Mouse (Mus musculus) stomach, postnatal 0 days (tissue): ENCODE measurements around the gene Dnajc4. TPM values are rescaled to one million over a fixed set of nuclear protein-coding genes. Genes with fewer than 3 reads are reported as not detected.
A peak's percentile ranks its signal among the peaks of the same experiment; 100 is the strongest.

Experiments
- ATAC-seq: fragments of 200-750 bp; cut with Nextera tagmentation; 2 replicates; pipeline ENCODE4 v1.8.0; 2017; ENCODE audit not compliant: low FRiP score, low TSS enrichment
- DNase-seq: peaks from one replicate; pipeline ENCODE4 v3.0.0-alpha.2; 2016; ENCODE audit warnings: low spot score
- H3K27ac ChIP-seq: fragments of 300-500 bp; sonication (generic); replicated peaks from 2 replicates; pipeline ENCODE4 v1.5.1; 2014; ENCODE audit warnings: mild to moderate bottlenecking, control low read depth
- H3K27me3 ChIP-seq: fragments of 300-500 bp; sonication (generic); 2 replicates; pipeline ENCODE4 v1.6.1; 2014; ENCODE audit warnings: low read length; ENCODE audit not compliant: control insufficient read depth, insufficient read depth
- H3K36me3 ChIP-seq: fragments of 300-500 bp; sonication (generic); 2 replicates; pipeline ENCODE4 v1.6.1; 2014; ENCODE audit warnings: low read length, mixed read lengths; ENCODE audit not compliant: control insufficient read depth, insufficient read depth
- H3K4me1 ChIP-seq: fragments of 300-500 bp; sonication (generic); replicated peaks from 2 replicates; pipeline ENCODE4 v1.6.1; 2014; ENCODE audit warnings: antibody characterized with exemption; ENCODE audit not compliant: control insufficient read depth, insufficient read depth
- H3K4me2 ChIP-seq: fragments of 300-500 bp; sonication (generic); replicated peaks from 2 replicates; pipeline ENCODE4 v1.6.1; 2014; ENCODE audit warnings: low read depth, mild to moderate bottlenecking, control low read depth, moderate library complexity
- H3K4me3 ChIP-seq: fragments of 300-500 bp; sonication (generic); 2 replicates; pipeline ENCODE4 v1.5.1; 2014; ENCODE audit warnings: low read depth, low read length, control low read depth
- H3K9ac ChIP-seq: fragments of 300-500 bp; sonication (generic); 2 replicates; pipeline ENCODE4 v1.6.1; 2014; ENCODE audit warnings: mild to moderate bottlenecking, low read length, control low read depth, mixed read lengths
- H3K9me3 ChIP-seq: fragments of 300-500 bp; sonication (generic); 2 replicates; pipeline ENCODE4 v1.6.1; 2016; ENCODE audit warnings: low read length; ENCODE audit not compliant: control insufficient read depth
- CTCF ChIP-seq: IDR thresholded peaks from 2 replicates; pipeline ENCODE4 v1.5.1; 2016; ENCODE audit warnings: antibody characterized with exemption, low read depth, mild to moderate bottlenecking, moderate library complexity
- EP300 ChIP-seq: optimal IDR thresholded peaks from 2 replicates; pipeline ENCODE3; 2016; ENCODE audit warnings: antibody characterized with exemption
- WGBS: fragments of 180-500 bp; shearing (Covaris S2); extraction: QIAGEN DNeasy Blood & Tissue Kit; methylation state at CpG from one replicate; pipeline ENCODE4 v1.1.7; 2014; 5-methylcytosine and 5-hydroxymethylcytosine counted together
- polyA plus RNA-seq: library from polyadenylated mRNA; unstranded; fragments of >200 nt; fragmentation: Nextera tagmentation; extraction: Ambion mirVana; gene quantifications from 2 replicates; pipeline ENCODE4 v1.2.1, GENCODE M21; 2015

Dnajc4 gene
- polyA plus RNA-seq, 1 experiment from 2014 or later, result 33.0 TPM

DNA sequence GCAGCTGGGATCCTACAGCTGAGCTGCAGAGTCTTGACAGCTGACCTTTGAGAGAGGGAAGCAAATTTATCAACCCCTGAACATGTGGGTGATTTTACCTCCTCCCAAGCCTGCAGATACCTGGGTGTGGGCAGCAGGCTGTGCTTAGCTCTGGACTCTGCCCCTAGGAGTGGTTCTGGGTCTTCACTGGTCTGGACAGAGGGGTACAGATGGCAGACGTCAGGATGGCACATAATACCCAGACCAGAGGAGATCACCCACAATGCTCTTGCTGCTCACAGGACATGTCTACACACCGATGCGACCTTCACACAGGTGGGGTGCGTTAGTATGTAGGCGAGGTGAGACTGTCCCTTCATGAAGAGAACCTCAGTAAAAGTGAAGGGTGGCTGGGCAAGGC is 42.8 kb downstream of the Dnajc4 start:
- WGBS, result 79% methylated on average over 5 of the region's 5 CpGs
- H3K4me3 ChIP-seq, result no peak overlapping the region

GRCm38 (mm10) chr19:6948186-6948585 is 44.2 kb downstream of the Dnajc4 start:
- 72% methylated on average over 4 of the region's 4 CpGs for WGBS

More for the DNA sequence above, 42.8 kb downstream of the Dnajc4 start:
- H3K27me3 ChIP-seq, result no peaks in the 10 kb centered on the region
- H3K27ac ChIP-seq, result peak overlapping the region; percentile 24; the same call in 1 of the 2 replicates
- no peak overlapping the region; the same call in 1 of the 2 replicates for H3K9ac ChIP-seq
- DNase-seq (no peak), ATAC-seq (no peak)
- H3K4me1 ChIP-seq, result peaks cover 6% of the 10 kb centered on the region; the same call in 1 of the 2 replicates
- no peak for TF ChIP-seq EP300
- no peak for TF ChIP-seq CTCF
- no peaks in the 10 kb centered on the region for H3K9me3 ChIP-seq
- no peak overlapping the region for H3K4me2 ChIP-seq
- H3K36me3 ChIP-seq, result peaks cover 4% of the 10 kb centered on the region; the same call in 1 of the 2 replicates

GRCm38 (mm10) chr19:6947742-6948141 is 44.6 kb downstream of the Dnajc4 start:
- Histone ChIP-seq H3K4me3 (no peak overlapping the region), H3K9me3 (no peaks in the 10 kb centered on the region), H3K4me1 (peaks cover 2% of the 10 kb centered on the region; the same call in 1 of the 2 replicates), H3K27ac (no peak overlapping the region), H3K27me3 (no peaks in the 10 kb centered on the region), H3K9ac (no peak overlapping the region), H3K4me2 (no peak overlapping the region), H3K36me3 (peaks cover 2% of the 10 kb centered on the region; the same call in 1 of the 2 replicates)
- no peak for DNase-seq
- 48% methylated on average over 4 of the region's 4 CpGs for WGBS
- no peak for ATAC-seq
- no peak for TF ChIP-seq CTCF

More at GRCm38 (mm10) chr19:6948186-6948585, 44.2 kb downstream of the Dnajc4 start:
- Histone ChIP-seq H3K27me3 (no peaks in the 10 kb centered on the region), H3K4me2 (no peak overlapping the region), H3K4me1 (peaks cover 6% of the 10 kb centered on the region; the same call in 1 of the 2 replicates), H3K27ac (no peak overlapping the region), H3K4me3 (no peak overlapping the region), H3K9me3 (no peaks in the 10 kb centered on the region), H3K36me3 (peaks cover 2% of the 10 kb centered on the region; the same call in 1 of the 2 replicates), H3K9ac (no peak overlapping the region)
- DNase-seq (no peak), ATAC-seq (no peak)
- TF ChIP-seq EP300 (no peak), CTCF (no peak)

DNA sequence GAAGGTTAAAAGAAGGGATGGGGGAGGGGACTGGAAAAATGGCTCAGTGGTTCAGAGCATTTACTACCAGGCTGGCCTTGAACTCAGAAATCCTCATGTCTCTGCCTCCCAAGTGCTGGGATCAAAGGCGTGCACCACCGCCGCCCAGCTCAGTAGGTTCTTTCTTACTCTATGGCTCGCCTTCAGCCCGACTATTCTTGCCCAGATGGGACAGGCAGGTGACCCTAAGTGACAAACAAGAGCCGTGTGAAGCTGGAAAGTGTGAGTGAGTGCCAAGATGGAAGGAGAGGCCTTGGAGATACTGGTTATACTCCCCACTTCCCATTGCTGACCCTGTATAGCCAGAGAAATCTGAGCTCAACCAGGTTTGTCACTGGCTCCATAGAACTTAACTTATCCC is 48.7 kb downstream of the Dnajc4 start:
- TF ChIP-seq EP300 (no peak), CTCF (no peak)
- no peak overlapping the region for H3K4me3 ChIP-seq
- H3K9me3 ChIP-seq, result no peaks in the 10 kb centered on the region
- H3K4me2 ChIP-seq, result no peak overlapping the region
- no peak for ATAC-seq
- H3K27ac ChIP-seq, result no peak overlapping the region
- H3K4me1 ChIP-seq, result peaks cover 5% of the 10 kb centered on the region; the same call in 1 of the 2 replicates
- DNase-seq, result no peak
- no peaks in the 10 kb centered on the region for H3K27me3 ChIP-seq
- WGBS, result 93% methylated on average over 6 of the region's 6 CpGs
- H3K9ac ChIP-seq, result no peak overlapping the region
- H3K36me3 ChIP-seq, result peaks cover 2% of the 10 kb centered on the region; the same call in 1 of the 2 replicates

DNA sequence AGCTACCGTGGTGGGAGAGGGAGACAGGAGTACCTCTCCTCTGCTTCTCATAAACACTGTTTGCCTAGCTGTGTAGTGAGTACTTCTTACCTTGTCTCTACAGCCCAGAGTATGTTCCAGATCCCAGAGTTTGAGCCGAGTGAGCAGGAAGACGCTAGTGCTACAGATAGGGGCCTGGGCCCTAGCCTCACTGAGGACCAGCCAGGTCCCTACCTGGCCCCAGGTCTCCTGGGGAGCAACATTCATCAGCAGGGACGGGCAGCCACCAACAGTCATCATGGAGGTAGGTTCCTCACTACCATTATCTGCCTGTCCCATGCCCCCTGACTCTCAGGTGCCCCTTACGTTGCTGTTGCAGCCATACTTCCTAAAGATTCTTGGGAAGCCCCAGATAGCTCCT is 49.6 kb downstream of the Dnajc4 start:
- H3K27me3 ChIP-seq, result no peaks in the 10 kb centered on the region
- DNase-seq, result no peak
- H3K36me3 ChIP-seq, result peaks cover 2% of the 10 kb centered on the region; the same call in 1 of the 2 replicates
- peak overlapping the region; percentile 98 for H3K27ac ChIP-seq
- WGBS, result 23% methylated on average over 5 of the region's 5 CpGs
- H3K9ac ChIP-seq, result peak overlapping the region; percentile 80
- ATAC-seq, result no peak
- TF ChIP-seq EP300 (no peak), CTCF (no peak)
- no peaks in the 10 kb centered on the region for H3K9me3 ChIP-seq
- peaks cover 5% of the 10 kb centered on the region; the same call in 1 of the 2 replicates for H3K4me1 ChIP-seq
- H3K4me3 ChIP-seq, result peak overlapping the region; percentile 64
- peak overlapping the region; percentile 98 for H3K4me2 ChIP-seq

DNA sequence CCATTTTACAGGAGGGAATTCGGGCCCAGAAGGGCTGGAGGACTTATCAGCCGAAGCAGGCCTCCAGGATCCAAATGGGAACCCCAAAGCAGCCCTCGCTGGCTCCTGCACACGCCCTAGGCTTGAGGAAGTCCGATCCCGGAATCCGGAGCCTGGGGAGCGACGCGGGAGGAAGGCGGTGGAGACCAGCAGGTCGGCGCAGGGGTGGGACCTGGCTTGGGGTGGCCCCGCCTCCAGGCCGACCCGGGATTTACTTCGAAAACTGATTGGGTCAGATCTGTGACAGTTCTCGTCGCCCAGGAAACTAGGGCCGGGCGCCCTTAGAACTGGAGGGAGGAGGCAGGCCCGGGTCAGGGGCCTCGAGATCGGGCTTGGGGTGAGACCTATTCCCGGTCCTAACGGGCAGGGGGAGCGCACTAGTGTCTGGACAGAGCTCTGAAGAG is 50.1 kb downstream of the Dnajc4 start, which contains the start of gene Gpr137:
Gene Gpr137 (minus strand): TSS at position 232 of the 443 bp plus-strand sequence.
- Histone ChIP-seq H3K27me3 (no peaks in the 10 kb centered on the region), H3K36me3 (peaks cover 2% of the 10 kb centered on the region; the same call in 1 of the 2 replicates), H3K4me3 (peak within 1 kb of the TSS; percentile 64), H3K4me1 (peaks cover 5% of the 10 kb centered on the region; the same call in 1 of the 2 replicates), H3K9me3 (no peaks in the 10 kb centered on the region), H3K9ac (peak within 1 kb of the TSS; percentile 80), H3K4me2 (peak within 1 kb of the TSS; percentile 98), H3K27ac (peak within 1 kb of the TSS; percentile 98)
- peak; percentile 90 for ATAC-seq
- TF ChIP-seq EP300 (no peak), CTCF (no peak; the same call in 1 of the 2 replicates)
- WGBS, result under 1% methylated on average over 27 of the region's 27 CpGs
- peak; percentile 97 for DNase-seq
